Mouse (Mus musculus) limb, embryonic 15.5 days (tissue): ENCODE measurements around the gene Nsun4. TPM values are rescaled to one million over a fixed set of nuclear protein-coding genes. Genes with fewer than 3 reads are reported as not detected.

Experiments used
- ATAC-seq: fragments of 200-750 bp; cut with Nextera tagmentation; 2 replicates; pipeline ENCODE4 v1.8.0; 2017; ENCODE audit warnings: low read depth, moderate TSS enrichment; ENCODE audit not compliant: insufficient number of reproducible peaks, low FRiP score, low TSS enrichment
- H3K27ac ChIP-seq: fragments of 300-500 bp; sonication (generic); 2 replicates; pipeline ENCODE4 v1.5.1; 2015; ENCODE audit warnings: moderate library complexity, mild to moderate bottlenecking, inconsistent platforms
- H3K27me3 ChIP-seq: fragments of 300-500 bp; sonication (generic); 2 replicates; pipeline ENCODE4 v1.6.1; 2015; ENCODE audit warnings: inconsistent platforms
- H3K36me3 ChIP-seq: fragments of 300-500 bp; sonication (generic); 2 replicates; pipeline ENCODE4 v1.6.1; 2015; ENCODE audit warnings: inconsistent platforms
- H3K4me1 ChIP-seq: fragments of 300-500 bp; sonication (generic); 2 replicates; pipeline ENCODE4 v1.6.1; 2015; ENCODE audit warnings: inconsistent platforms
- H3K4me2 ChIP-seq: fragments of 300-500 bp; sonication (generic); 2 replicates; pipeline ENCODE4 v1.6.1; 2015; ENCODE audit warnings: mild to moderate bottlenecking, inconsistent platforms
- H3K4me3 ChIP-seq: fragments of 300-500 bp; sonication (generic); 2 replicates; pipeline ENCODE4 v1.5.1; 2015; ENCODE audit warnings: mild to moderate bottlenecking, inconsistent platforms
- H3K9ac ChIP-seq: fragments of 300-500 bp; sonication (generic); 2 replicates; pipeline ENCODE4 v1.6.1; 2015; ENCODE audit warnings: inconsistent platforms
- H3K9me3 ChIP-seq: fragments of 300-500 bp; sonication (generic); 2 replicates; pipeline ENCODE4 v1.6.1; 2016; ENCODE audit warnings: inconsistent platforms
- WGBS: fragments of 180-500 bp; shearing (Covaris S2); methylation state at CpG from one replicate; pipeline ENCODE4 v1.1.7; 2015; 5-methylcytosine and 5-hydroxymethylcytosine counted together
- polyA plus RNA-seq: library from polyadenylated mRNA; unstranded; fragments of >200 nt; fragmentation: Nextera tagmentation; extraction: Ambion mirVana; gene quantifications from 2 replicates; pipeline ENCODE4 v1.2.1, GENCODE M21; 2015

Nsun4 gene
- polyA plus RNA-seq, 1 experiment from 2014 or later: 16.1 TPM

DNA sequence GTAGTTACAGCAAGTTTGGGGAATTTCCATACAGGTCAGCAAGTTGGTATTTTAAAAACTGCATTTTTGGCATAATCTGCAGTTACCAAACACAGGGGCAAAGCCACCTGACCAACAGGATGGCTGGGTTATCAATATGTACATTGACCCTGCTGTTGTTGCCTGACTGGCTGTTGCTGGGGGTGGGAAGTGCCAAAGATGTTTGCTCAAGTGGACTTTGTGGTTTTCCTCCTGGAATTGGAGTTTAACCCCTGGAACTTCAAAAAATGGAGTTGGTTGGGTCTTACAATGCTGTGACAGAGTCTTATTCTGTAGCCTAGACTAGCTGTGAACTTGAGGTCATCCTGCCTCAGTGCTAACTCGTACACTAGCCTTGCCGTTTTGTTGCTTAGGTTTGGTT, 13.2 kb downstream of the Nsun4 start:
- no peak overlapping the region for H3K4me3 ChIP-seq
- no peak overlapping the region for H3K27ac ChIP-seq
- H3K36me3 ChIP-seq: peaks cover 31% of the 10 kb centered on the region
- WGBS: 87% methylated on average over 2 of the region's 2 CpGs
- H3K9me3 ChIP-seq: no peaks in the 10 kb centered on the region
- no peak overlapping the region for H3K9ac ChIP-seq
- no peaks in the 10 kb centered on the region for H3K4me1 ChIP-seq
- no peak for ATAC-seq
- no peaks in the 10 kb centered on the region for H3K27me3 ChIP-seq
- H3K4me2 ChIP-seq: no peak overlapping the region

DNA sequence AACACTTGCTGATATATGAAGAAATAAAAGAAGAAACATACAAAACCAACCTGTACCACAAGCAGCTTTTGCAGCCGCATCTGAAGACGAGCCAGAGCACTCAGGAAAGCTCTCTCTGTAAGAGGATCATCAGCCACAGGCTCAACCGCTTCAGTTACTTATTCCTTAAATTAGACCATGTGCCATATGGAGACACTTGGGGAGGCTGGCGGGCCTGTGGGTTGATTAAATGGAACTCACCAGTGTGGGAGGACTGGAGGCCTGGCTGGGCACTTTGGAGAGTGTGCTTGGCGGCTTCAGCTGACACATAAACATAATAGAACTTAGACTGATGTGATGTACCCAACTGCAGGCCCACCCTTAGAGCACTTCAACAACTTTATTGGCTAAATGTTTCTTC, 20.3 kb downstream of the Nsun4 start:
- 86% methylated on average over 5 of the region's 5 CpGs for WGBS
- no peak overlapping the region for H3K27ac ChIP-seq
- peaks cover 46% of the 10 kb centered on the region for H3K36me3 ChIP-seq
- H3K27me3 ChIP-seq: no peaks in the 10 kb centered on the region
- ATAC-seq: no peak
- H3K9me3 ChIP-seq: no peaks in the 10 kb centered on the region
- no peak overlapping the region for H3K9ac ChIP-seq
- H3K4me2 ChIP-seq: no peak overlapping the region
- H3K4me3 ChIP-seq: no peak overlapping the region
- no peaks in the 10 kb centered on the region for H3K4me1 ChIP-seq

DNA sequence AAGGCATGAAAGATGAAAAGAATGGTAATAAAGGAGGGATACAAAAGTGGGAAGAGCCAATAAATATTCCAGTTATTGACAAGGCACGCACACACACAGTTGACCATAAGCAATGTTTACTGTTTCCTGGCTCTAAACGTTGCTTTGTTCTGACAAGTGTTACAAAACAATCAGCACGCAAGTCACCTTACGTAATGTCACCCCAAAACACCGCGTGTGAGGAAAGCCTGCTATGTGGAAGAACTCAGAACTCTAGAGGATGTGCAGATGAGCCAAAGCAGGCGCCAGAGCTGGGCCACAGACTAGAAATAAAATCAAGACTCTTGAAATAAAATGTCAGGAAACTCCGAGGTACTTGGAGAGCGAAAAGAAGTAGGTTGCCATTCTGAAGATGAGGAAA, 20.8 kb downstream of the Nsun4 start:
- Histone ChIP-seq H3K27ac (no peak overlapping the region), H3K4me3 (no peak overlapping the region), H3K9me3 (no peaks in the 10 kb centered on the region), H3K9ac (no peak overlapping the region), H3K36me3 (peaks cover 46% of the 10 kb centered on the region), H3K27me3 (no peaks in the 10 kb centered on the region), H3K4me1 (no peaks in the 10 kb centered on the region), H3K4me2 (no peak overlapping the region)
- no peak for ATAC-seq
- WGBS: 91% methylated on average over 9 of the region's 9 CpGs

DNA sequence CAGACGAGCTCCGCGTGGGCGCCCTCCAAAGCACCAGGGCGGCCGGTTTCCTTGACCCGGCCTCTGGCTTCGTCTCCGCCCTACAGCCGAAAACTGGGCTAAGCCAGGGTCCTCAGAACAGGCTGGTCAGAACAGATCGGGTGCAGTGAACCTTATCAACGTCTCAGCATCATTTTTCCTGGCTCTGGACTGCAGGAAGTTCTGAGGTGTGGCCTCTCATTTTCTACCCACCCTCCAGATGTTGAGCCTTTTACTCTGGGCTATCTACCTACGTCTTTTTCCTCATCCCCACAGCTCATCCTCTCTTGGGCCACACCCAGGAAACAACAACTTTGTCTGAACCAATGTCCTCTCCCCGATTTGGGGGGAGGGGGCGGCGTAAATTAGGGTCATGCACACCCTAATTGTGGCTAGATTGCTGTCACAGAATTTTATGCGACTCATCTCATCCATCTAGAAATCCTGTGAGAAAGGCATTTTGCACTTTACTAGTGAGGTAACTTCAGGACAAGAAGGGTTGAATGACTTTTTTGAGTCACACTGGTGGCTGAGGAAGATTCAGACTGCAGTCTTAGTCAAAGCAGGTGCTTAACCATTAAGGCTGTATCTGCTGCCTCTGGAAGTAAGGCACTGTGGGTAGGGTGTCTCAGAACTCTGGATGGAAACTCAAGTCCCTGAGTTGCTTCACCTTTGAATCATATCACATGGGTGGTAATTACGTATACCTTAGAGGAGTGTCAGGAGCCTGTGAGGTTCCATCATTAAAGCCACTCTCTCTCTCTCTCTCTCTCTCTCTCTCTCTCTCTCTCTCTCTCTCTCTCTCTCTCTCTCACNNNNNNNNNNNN, 35.6 kb downstream of the Nsun4 start, which contains the start of gene Faah:
Gene Faah, minus strand, starts transcription at position 25 of the 845 bp plus-strand sequence.
- 6% methylated on average over 18 of the region's 18 CpGs for WGBS
- peaks cover 58% of the 10 kb centered on the region for H3K27me3 ChIP-seq
- H3K27ac ChIP-seq: no peak within 1 kb of the TSS

DNA sequence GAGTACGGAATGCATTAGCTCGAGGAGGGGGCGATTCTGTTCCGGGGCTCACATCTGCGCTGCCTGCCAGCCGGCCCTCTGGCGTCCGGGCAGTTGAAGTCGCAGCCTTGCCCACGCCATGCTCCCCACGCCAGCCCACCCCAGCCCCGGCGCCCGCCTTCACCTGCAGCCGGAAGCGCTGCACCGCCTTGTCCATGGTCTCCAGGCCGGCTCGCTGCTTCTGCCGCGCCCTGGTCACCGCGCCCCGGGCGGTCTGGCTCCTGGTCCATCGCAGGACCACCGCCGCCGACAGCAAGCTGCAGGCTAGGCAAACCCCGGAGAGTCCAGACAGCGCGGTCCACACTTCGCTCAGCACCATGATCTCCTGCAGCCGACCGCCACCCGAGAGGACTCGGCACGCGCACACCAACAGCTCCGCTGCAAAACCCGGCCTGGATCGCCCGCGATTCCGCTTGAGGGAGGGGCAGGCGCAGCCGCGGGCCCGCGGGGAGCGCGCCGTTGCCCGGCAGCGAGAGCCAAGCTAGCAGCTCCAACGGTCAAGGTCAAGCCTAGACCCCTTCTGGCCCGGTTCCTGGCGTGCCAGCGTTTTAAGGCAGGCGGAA, 36.3 kb downstream of the Nsun4 start:
- Histone ChIP-seq H3K27me3 (peaks cover 58% of the 10 kb centered on the region), H3K4me3 (peak overlapping the region; percentile 56)

More for the DNA sequence above, 35.6 kb downstream of the Nsun4 start, which contains the start of gene Faah:
- ATAC-seq: no peak
- Histone ChIP-seq H3K9ac (peak within 1 kb of the TSS; percentile 52; the same call in 1 of the 2 replicates), H3K36me3 (no peaks in the 10 kb centered on the region), H3K4me2 (peak within 1 kb of the TSS; percentile 100), H3K9me3 (no peaks in the 10 kb centered on the region; the same call in 1 of the 2 replicates), H3K4me1 (peaks cover 11% of the 10 kb centered on the region), H3K4me3 (peak within 1 kb of the TSS; percentile 56)

DNA sequence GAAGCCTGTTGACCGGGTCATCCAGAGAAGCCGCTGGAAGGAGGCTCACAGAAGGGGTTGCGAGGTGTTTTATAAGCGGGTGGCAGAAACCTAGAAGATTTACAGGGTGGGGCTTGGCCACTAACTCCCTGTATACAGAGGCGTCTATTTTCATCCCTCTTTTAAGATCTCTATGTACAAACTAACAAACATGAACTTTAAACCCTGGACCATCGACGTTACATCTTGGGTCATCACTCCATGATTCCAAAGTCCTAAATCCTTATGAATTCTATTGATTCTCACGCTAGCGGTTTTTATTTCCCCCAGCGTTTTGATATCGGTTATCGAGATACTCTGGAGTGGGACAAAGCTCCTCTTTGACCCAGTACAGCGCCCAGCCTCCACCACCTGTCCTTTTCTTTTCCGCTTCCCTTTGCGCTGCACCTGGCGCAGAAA, 36.8 kb downstream of the Nsun4 start:
- H3K9ac ChIP-seq: peak overlapping the region; percentile 52; the same call in 1 of the 2 replicates
- peaks cover 58% of the 10 kb centered on the region for H3K27me3 ChIP-seq
- no peak overlapping the region for H3K27ac ChIP-seq
- peaks cover 11% of the 10 kb centered on the region for H3K4me1 ChIP-seq
- H3K36me3 ChIP-seq: no peaks in the 10 kb centered on the region
- peak overlapping the region; percentile 100 for H3K4me2 ChIP-seq
- 7% methylated on average over 16 of the region's 16 CpGs for WGBS
- H3K9me3 ChIP-seq: no peaks in the 10 kb centered on the region; the same call in 1 of the 2 replicates
- H3K4me3 ChIP-seq: peak overlapping the region; percentile 56
- no peak for ATAC-seq

More for the DNA sequence above, 36.3 kb downstream of the Nsun4 start:
- Histone ChIP-seq H3K4me1 (peaks cover 11% of the 10 kb centered on the region), H3K9ac (peak overlapping the region; percentile 52; the same call in 1 of the 2 replicates), H3K4me2 (peak overlapping the region; percentile 100), H3K36me3 (no peaks in the 10 kb centered on the region), H3K9me3 (no peaks in the 10 kb centered on the region; the same call in 1 of the 2 replicates), H3K27ac (no peak overlapping the region)
- ATAC-seq: peak; percentile 70
- under 1% methylated on average over 60 of the region's 60 CpGs for WGBS

DNA sequence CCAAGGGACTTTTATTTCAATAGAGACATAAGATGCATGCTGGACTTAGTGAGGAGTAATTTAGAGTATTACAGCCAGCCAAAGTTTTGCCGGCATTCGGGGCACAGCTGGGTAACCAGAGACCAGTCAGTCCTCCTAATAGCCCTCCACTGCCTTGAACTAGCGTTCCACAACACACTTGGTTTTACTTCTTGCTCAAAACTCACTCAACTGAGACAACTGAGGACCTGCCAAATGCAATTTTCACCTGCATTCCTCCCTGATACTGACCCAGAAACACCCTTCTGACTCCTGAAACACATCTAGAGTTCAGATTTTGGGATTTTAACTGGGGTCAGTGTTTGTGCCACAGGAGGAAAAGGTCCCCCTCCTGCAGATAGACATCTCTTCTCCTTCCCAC, 37.3 kb downstream of the Nsun4 start:
- Histone ChIP-seq H3K9ac (no peak overlapping the region), H3K9me3 (no peaks in the 10 kb centered on the region; the same call in 1 of the 2 replicates), H3K27ac (no peak overlapping the region), H3K4me3 (no peak overlapping the region), H3K36me3 (no peaks in the 10 kb centered on the region), H3K4me2 (no peak overlapping the region), H3K27me3 (peaks cover 58% of the 10 kb centered on the region), H3K4me1 (peaks cover 11% of the 10 kb centered on the region)
- 34% methylated on average over 3 of the region's 3 CpGs for WGBS
- ATAC-seq: no peak

DNA sequence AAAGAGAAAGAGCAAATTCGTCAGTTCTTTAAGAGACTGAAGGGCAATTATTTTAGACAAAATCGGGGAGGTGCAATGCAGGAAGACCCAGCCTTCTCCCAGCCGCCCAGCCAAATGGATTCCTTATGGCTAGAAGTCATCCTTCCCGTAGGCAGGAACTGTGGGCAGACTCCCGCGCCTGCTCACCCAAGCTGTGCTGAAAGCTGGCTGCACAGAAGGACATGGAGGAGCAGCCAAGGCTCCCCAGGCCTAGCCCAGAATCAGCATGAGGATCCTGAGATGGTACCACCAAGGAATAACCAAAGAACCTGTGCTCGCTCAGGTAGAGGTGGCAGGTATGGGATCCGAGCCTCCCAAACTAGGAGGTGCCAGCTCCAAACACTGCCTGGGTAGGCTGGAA, 37.7 kb downstream of the Nsun4 start:
- H3K9ac ChIP-seq: no peak overlapping the region
- WGBS: 53% methylated on average over 8 of the region's 8 CpGs
- H3K36me3 ChIP-seq: no peaks in the 10 kb centered on the region
- H3K4me1 ChIP-seq: peaks cover 11% of the 10 kb centered on the region
- no peak overlapping the region for H3K4me3 ChIP-seq
- peaks cover 58% of the 10 kb centered on the region for H3K27me3 ChIP-seq
- no peak for ATAC-seq
- no peak overlapping the region for H3K4me2 ChIP-seq
- H3K9me3 ChIP-seq: no peaks in the 10 kb centered on the region; the same call in 1 of the 2 replicates
- no peak overlapping the region for H3K27ac ChIP-seq

DNA sequence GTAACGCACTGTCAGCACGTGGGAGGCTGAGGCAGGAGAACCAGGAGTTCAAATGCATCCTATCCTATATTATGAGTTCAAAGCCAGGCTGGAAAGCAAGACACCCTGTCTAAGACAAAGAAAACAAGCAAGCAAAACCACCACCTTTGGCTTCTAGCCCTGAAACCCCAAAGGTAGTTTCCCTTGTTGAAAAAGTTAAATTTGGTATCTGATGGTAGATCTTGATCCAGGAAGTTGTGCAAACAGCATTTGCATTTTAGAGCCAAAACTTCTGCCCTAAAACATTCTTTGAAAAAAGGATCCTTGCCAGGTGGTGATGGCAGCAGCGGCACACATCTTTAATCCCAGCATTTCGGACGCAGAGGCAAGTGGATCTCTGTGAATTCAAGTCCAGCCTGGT, 38.2 kb downstream of the Nsun4 start:
- H3K4me1 ChIP-seq: peaks cover 11% of the 10 kb centered on the region
- peaks cover 58% of the 10 kb centered on the region for H3K27me3 ChIP-seq
- H3K4me2 ChIP-seq: no peak overlapping the region
- no peak overlapping the region for H3K4me3 ChIP-seq
- WGBS: 78% methylated on average over 5 of the region's 5 CpGs
- H3K9ac ChIP-seq: no peak overlapping the region
- no peak for ATAC-seq
- H3K9me3 ChIP-seq: no peaks in the 10 kb centered on the region; the same call in 1 of the 2 replicates
- H3K36me3 ChIP-seq: no peaks in the 10 kb centered on the region
- no peak overlapping the region for H3K27ac ChIP-seq

DNA sequence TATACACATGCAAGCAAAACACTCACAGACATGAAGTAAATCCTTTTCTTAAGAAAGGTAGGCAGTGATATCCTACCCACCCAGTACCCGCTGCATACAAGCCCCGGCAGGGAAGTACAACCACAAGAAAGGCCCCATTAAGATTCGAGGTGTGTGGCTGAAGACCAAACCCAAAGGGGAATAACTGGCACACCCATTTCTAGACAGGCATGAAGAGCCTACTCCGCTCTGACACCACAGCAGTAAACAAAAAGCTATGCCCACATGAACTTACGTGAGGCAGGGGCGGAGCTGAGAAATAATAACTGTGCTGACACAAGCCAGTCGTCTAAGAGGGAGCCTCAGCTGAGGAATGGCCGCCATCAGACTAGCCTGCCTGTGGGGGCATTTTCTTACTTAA, 43.5 kb downstream of the Nsun4 start:
- Histone ChIP-seq H3K4me1 (peaks cover 6% of the 10 kb centered on the region), H3K4me2 (no peak overlapping the region), H3K36me3 (no peaks in the 10 kb centered on the region), H3K9ac (no peak overlapping the region), H3K9me3 (no peaks in the 10 kb centered on the region; the same call in 1 of the 2 replicates), H3K4me3 (no peak overlapping the region), H3K27ac (no peak overlapping the region), H3K27me3 (peaks cover 19% of the 10 kb centered on the region)
- ATAC-seq: no peak
- WGBS: 64% methylated on average over 8 of the region's 8 CpGs

DNA sequence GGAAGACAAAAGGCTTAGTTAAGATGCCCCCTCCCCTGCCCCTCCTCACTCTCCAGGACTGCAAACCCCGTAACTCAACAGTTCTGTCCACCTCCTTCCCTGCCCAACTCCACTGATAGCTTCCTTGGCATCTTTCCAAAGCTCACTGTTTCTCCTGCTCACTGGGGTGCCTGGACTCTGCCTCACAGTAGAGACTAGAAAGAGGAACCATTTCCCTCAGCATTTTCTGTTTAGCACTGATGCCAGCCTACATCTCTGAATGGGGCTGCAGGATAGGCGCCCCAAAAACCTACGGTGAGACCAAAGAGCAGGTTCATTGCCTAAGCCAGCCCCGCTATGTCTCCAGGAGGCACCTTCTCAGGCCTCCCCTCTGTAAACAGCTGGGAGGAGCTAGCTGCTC, 52.5 kb downstream of the Nsun4 start:
- H3K36me3 ChIP-seq: no peaks in the 10 kb centered on the region
- no peaks in the 10 kb centered on the region for H3K9me3 ChIP-seq
- no peak overlapping the region for H3K27ac ChIP-seq
- 0 out of 2 replicates have a peak, but pooled peaks cover 7% of the 10 kb centered on the region for H3K27me3 ChIP-seq
- H3K9ac ChIP-seq: no peak overlapping the region
- H3K4me3 ChIP-seq: no peak overlapping the region
- no peaks in the 10 kb centered on the region for H3K4me1 ChIP-seq
- no peak for ATAC-seq
- H3K4me2 ChIP-seq: no peak overlapping the region
- WGBS: 71% methylated on average over 4 of the region's 4 CpGs

DNA sequence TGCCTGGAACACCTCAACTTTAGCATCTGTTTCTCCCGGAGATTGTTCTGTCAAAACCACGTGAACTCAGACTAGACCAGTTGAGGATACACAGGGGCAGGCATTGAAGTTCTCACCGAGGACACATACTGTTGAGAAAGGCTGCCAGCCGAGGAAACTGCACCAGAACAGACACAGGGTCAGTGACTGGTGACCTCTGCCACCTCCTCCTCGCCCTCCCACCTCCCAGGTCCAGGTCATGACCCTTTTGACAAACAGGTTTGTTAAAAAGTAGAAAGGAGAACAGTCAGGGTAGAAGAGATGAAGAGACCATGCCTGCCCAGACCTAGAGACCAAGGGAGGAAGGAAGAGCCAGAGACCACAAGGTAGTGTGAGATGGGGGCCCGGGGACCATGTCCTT, 53.0 kb downstream of the Nsun4 start:
- H3K4me1 ChIP-seq: no peaks in the 10 kb centered on the region
- no peak overlapping the region for H3K9ac ChIP-seq
- H3K4me2 ChIP-seq: no peak overlapping the region
- 45% methylated on average over 6 of the region's 6 CpGs for WGBS
- no peak overlapping the region for H3K4me3 ChIP-seq
- ATAC-seq: no peak
- H3K27me3 ChIP-seq: 0 out of 2 replicates have a peak, but pooled peaks cover 7% of the 10 kb centered on the region
- H3K36me3 ChIP-seq: no peaks in the 10 kb centered on the region
- no peak overlapping the region for H3K27ac ChIP-seq
- no peaks in the 10 kb centered on the region for H3K9me3 ChIP-seq
